Mouse (Mus musculus) urinary bladder, postnatal 36 days (tissue): ENCODE results near the gene Enoph1.

Experiments used
- DNase-seq, 2 experiments: peaks; one replicate each; pipeline ENCODE4 v3.0.0; 2022; ENCODE audit warnings: low spot score in 2 of 2, mixed read lengths in 1 of 2

Gene Enoph1

GRCm38 (mm10) chr5:100040281-100040784, 548 bp downstream of the Enoph1 start:
- peak; percentile 6 to 17 for DNase-seq

GRCm38 (mm10) chr5:100041272-100041671, 1.5 kb downstream of the Enoph1 start:
- no peak for DNase-seq

DNA sequence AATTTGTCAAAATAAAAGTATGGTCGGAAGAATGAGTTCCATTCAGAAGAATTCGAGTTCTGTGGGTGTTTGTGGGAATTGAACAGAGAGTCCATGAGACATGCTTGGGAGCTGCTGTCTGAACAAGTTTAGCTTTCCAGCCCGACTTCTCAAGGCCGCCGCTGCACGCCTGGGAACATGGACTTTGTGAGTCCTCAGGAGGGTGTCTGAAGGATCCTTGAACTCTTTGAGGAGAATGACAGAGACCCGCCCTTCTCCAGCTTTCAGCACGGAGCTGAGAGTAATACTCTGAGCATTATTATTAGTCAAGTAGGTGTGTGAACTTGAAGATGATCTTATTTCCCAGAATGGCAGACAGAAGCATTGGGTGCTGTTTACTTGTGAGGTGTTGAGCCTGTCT, 2.7 kb downstream of the Enoph1 start:
- no peak for DNase-seq

- DNase-seq: peak in 1 of 2 experiments; percentile 20
These were observed 3.6 kb downstream of the Enoph1 start for GRCm38 (mm10) chr5:100043361-100043760.

DNA sequence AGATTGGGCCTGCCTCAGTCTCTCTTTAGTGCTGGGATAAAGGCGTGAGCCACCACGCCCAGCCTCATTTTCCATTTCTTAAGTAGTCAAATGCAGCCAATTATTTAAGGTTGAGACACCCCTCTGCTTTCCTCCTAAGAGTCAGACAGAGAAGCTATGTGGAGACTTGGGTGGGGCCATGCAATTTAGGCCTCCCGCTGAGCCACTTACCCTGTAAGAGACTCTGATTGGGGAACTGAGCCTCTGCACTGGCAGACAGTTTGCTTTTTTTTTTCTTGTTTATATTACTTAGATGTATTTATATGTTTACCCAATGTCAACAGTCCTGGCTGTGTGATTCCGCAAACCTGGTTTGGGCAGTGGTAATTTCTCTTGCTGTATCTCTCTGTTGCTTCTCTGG, 4.2 kb downstream of the Enoph1 start:
- DNase-seq: no peak

DNA sequence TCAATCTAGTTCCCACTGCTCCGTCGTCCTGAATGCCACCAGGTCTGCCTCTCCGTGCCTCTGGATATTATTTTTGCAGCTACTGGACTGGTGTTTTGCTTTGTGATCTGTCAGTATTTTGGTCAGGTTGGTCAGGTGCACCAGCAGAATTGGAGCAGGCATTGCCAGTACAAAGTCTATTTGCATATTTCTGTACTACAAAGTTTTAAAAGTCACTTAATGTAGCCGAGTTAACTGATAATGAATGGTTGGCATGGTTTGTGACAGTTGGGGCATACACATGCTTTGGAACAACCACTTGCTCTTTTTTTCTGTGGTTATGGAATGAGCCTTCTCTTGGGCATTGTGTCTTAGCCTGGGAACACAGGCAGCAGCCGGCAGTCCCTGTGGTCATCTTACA, 4.8 kb downstream of the Enoph1 start:
- DNase-seq: no peak

DNA sequence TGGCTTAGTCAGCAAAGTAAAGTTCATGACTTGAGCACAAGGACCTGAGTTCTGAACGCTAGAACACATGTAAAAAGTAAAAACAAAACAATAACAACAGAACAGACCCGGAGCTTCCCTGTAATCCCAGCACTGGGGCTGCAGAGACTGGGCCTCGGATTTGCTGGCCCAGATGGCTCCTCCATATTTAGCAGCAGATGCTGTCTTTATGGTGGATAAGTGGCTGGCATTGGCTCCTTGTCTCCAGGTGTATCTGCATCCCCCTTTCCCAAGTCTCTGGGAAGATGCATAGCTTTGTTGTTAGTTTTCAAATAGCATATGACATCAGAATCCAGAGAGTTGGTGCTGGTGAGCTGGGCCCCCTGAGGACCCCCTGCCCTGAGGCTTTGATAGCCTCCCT, 6.3 kb downstream of the Enoph1 start:
- no peak for DNase-seq

- no peak for DNase-seq
These were observed 7.4 kb downstream of the Enoph1 start for GRCm38 (mm10) chr5:100047143-100047640.

DNA sequence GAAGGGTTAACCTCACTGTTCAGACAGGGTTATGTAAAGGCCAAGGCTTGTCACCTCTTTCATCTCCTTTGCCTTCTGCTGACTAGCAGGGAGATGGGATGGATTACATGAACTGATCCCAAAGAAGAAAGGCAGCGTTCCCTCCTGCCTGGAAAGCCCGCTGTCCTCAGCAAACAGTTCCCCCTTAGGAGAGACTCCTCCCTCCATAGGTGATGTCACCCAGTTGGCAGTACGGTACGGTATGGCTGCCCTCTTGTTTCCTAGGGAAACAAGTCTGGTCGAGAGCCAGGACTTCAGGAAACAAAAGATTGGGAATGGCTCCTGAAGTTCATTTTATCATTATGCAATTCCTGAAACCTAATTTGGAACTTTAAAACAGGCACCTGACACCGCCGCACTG, 8.1 kb downstream of the Enoph1 start:
- DNase-seq: no peak

DNA sequence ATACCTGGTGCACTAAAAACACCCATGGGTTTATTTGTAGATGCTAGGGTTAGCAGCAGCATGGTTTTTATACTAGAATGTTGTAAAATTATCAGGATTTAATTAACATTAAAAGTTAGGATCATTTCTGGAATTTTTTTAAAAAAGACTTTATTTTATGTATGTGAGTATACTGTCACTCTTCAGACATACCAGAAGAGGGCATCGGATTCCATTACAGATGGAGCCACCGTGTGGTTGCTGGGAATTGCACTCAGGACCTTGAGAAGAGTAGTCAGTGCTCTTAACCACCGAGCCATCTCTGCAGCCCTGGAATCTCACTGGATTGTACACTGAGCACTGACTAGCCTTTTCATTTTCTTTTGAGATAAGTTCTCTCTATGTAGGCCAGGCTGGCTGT, 10.1 kb downstream of the Enoph1 start:
- DNase-seq: no peak

DNA sequence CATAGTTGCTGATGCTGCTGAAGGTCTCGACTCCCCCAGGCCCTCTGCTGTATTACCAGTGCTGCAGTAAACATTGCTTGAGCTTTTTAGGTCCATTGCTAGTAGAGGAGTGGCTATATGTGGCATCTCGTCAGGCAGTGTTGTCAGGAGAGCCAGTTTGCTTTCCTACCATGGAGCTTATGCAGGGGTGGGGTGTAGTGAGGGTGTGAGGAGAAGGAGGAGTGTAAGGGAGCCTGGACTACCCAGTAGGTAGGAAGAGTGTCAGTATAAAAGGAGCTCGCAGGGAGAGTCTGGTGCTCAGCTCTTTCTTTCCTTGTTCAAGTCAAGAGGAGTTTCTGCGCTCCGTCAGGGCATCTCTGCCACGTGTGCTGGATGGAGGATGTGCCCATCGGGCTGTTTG, 12.9 kb downstream of the Enoph1 start:
- no peak for DNase-seq

GRCm38 (mm10) chr5:100054807-100055547, 15.2 kb downstream of the Enoph1 start:
- no peak for DNase-seq

- DNase-seq: no peak
These were observed 16.1 kb downstream of the Enoph1 start for GRCm38 (mm10) chr5:100055866-100056369.

- DNase-seq: no peak
These were observed 17.9 kb downstream of the Enoph1 start for GRCm38 (mm10) chr5:100057461-100058209.

GRCm38 (mm10) chr5:100058729-100059128, 18.9 kb downstream of the Enoph1 start:
- DNase-seq: no peak

- no peak for DNase-seq
These were observed 19.5 kb downstream of the Enoph1 start for GRCm38 (mm10) chr5:100059326-100059725.

DNA sequence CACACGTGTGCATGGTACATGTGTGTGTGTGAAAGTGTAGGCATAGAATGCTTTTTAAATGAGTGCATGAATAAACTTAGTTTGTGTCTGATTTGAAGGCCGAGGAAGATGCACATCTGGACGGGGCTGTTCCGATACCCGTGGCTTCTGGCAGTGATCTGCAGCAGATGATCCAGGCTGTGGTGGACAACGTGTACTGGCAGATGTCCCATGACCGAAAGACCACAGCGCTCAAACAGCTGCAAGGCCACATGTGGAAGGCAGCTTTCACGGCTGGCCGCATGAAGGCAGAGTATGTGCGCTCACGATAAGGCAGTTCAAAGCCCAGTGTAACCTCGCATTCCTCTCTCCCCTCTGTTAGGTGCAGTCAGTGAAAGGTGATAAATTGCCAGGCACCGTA, 21.1 kb downstream of the Enoph1 start:
- DNase-seq: no peak

DNA sequence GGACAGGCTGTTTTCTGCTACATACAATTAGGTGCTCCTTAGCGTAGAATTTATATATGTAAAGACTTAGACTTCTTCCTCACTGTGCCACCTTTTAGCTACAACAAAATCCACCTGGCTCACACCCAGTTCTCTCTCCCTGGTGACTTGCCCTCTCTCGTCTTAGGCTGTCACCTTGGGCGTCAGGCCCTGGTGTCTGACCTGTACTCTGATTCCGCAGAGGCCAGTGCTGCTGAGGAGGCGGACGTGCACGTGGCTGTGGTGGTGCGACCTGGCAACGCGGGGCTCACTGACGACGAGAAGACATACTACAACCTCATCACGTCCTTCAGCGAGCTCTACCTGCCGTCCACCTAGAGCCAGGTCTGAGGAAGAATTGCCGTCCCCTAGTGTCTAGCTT, 27.8 kb downstream of the Enoph1 start:
- DNase-seq: no peak

DNA sequence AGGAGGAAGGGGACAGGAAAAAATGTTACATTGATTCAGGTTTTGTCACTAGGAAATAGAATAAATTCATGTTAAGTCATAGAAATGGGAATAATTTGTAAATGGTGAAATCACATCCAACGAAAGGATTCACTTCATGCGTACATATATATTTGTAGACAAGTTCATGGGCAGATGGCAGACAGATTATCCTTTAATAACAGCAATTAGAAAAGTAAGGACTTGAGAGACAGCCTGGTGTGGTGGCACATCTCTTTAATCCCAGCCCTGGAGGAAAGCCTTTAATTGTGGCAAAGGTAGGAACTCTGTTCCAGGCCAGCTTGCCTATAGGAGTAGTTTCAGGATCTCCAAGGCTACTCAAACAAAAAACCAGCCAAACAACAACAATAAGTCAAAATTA, 29.7 kb downstream of the Enoph1 start:
- no peak for DNase-seq

DNA sequence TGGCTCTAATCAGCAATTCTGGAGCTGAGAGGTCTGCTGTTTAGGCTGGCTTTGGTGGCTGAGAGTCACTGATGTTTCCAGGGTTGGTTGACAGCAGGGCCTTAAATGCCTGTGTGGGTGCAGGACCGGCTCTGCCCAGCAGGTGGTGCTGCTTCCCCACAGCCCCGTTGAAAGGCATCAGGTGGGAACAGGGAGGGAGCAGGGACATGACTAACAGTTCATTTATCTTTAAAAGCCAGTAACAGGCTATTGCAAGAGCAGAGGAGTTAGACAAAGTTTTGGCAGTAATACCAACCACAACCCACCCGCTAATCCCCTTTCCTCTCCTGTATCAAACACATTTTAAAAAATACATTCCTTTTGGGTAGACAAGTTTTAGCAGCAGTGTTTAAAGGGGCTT, 30.5 kb downstream of the Enoph1 start:
- peak; percentile 79 to 88 for DNase-seq

GRCm38 (mm10) chr5:100071541-100071940, 31.8 kb downstream of the Enoph1 start:
- no peak for DNase-seq

DNA sequence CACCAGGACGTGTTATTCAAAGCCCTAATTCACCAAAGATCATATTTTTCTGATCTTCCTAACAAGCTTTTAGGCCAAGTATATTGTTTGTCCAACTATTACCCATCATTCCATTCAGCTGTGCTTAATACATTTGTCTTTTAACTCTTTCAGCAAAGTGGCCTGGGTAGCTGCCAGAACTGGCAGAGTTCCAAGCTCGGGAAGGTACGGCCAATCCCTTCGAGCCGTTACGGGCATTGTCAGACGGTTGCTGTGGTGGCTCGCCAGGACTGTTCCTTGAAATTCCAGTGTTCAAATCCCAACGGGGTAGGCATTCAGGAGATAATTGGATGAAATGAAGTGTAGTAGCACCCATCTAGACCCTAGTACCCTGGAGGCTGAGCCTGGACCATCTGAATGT, 32.8 kb downstream of the Enoph1 start:
- no peak for DNase-seq

- no peak for DNase-seq
These were observed 34.8 kb downstream of the Enoph1 start for GRCm38 (mm10) chr5:100074571-100074970.
